Mouse (Mus musculus): ENCODE results near the gene Lrrc75a. TPM values are rescaled to one million over a fixed set of nuclear protein-coding genes. Genes with fewer than 3 reads are reported as not detected.
A peak's percentile ranks its signal among the peaks of the same experiment; 100 is the strongest.

Lrrc75a gene
- polyA plus RNA-seq, 1 experiment from 2014 or later: 18.4 TPM

- WGBS: 54% methylated on average over 6 of the region's 6 CpGs
- Histone ChIP-seq H3K9ac (no peak overlapping the region), H3K4me1 (peaks cover 23% of the 10 kb centered on the region), H3K4me3 (no peak overlapping the region), H3K27ac (no peak overlapping the region), H3K36me3 (peaks cover 14% of the 10 kb centered on the region), H3K4me2 (no peak overlapping the region), H3K9me3 (no peaks in the 10 kb centered on the region), H3K27me3 (no peaks in the 10 kb centered on the region)
- no peak for ATAC-seq (ENCODE audit: insufficient number of reproducible peaks, insufficient read depth, low FRiP score, low TSS enrichment, low read depth)
Observed at GRCm38 (mm10) chr11:62558961-62559646, 89.2 kb downstream of the Lrrc75a start.

GRCm38 (mm10) chr11:62558152-62558551, 90.2 kb downstream of the Lrrc75a start:
- H3K4me2 ChIP-seq: no peak overlapping the region
- no peaks in the 10 kb centered on the region for H3K9me3 ChIP-seq
- ATAC-seq (ENCODE audit: insufficient number of reproducible peaks, insufficient read depth, low FRiP score, low TSS enrichment, low read depth): no peak
- no peaks in the 10 kb centered on the region for H3K27me3 ChIP-seq
- WGBS: 24% methylated on average over 2 of the region's 2 CpGs
- H3K4me1 ChIP-seq: peaks cover 33% of the 10 kb centered on the region
- H3K27ac ChIP-seq: peak overlapping the region; percentile 55; the same call in 1 of the 2 replicates
- no peak overlapping the region for H3K4me3 ChIP-seq
- peaks cover 23% of the 10 kb centered on the region for H3K36me3 ChIP-seq
- H3K9ac ChIP-seq: no peak overlapping the region

GRCm38 (mm10) chr11:62557205-62557604, 91.1 kb downstream of the Lrrc75a start:
- H3K36me3 ChIP-seq: peaks cover 24% of the 10 kb centered on the region
- H3K9me3 ChIP-seq: no peaks in the 10 kb centered on the region
- no peak overlapping the region for H3K4me2 ChIP-seq
- H3K4me1 ChIP-seq: peaks cover 33% of the 10 kb centered on the region
- H3K27me3 ChIP-seq: no peaks in the 10 kb centered on the region
- no peak overlapping the region for H3K4me3 ChIP-seq
- H3K27ac ChIP-seq: no peak overlapping the region
- no peak overlapping the region for H3K9ac ChIP-seq
- no peak for ATAC-seq (ENCODE audit: insufficient number of reproducible peaks, insufficient read depth, low FRiP score, low TSS enrichment, low read depth)
- WGBS: 73% methylated on average over 5 of the region's 5 CpGs

GRCm38 (mm10) chr11:62555896-62556412, 92.4 kb downstream of the Lrrc75a start:
- Histone ChIP-seq H3K27me3 (no peaks in the 10 kb centered on the region), H3K9me3 (no peaks in the 10 kb centered on the region), H3K4me1 (peaks cover 33% of the 10 kb centered on the region), H3K36me3 (peaks cover 24% of the 10 kb centered on the region), H3K27ac (no peak overlapping the region), H3K9ac (no peak overlapping the region), H3K4me2 (no peak overlapping the region), H3K4me3 (no peak overlapping the region)
- no peak for ATAC-seq (ENCODE audit: insufficient number of reproducible peaks, insufficient read depth, low FRiP score, low TSS enrichment, low read depth)

GRCm38 (mm10) chr11:62554934-62555517, 93.3 kb downstream of the Lrrc75a start:
- peaks cover 33% of the 10 kb centered on the region for H3K4me1 ChIP-seq
- ATAC-seq (ENCODE audit: insufficient number of reproducible peaks, insufficient read depth, low FRiP score, low TSS enrichment, low read depth): no peak
- no peak overlapping the region for H3K27ac ChIP-seq
- no peaks in the 10 kb centered on the region for H3K27me3 ChIP-seq
- H3K9ac ChIP-seq: no peak overlapping the region
- H3K4me2 ChIP-seq: peak overlapping the region; percentile 91
- no peaks in the 10 kb centered on the region for H3K9me3 ChIP-seq
- peak overlapping the region; percentile 51; the same call in 1 of the 2 replicates for H3K4me3 ChIP-seq
- peaks cover 24% of the 10 kb centered on the region for H3K36me3 ChIP-seq

Other genes with a start within 250 kb of the Lrrc75a start
- 8.4 and 9.6 TPM in 2 replicates for gene Pigl, start 190.1 kb downstream of the Lrrc75a start, polyA plus RNA-seq (2015; fragmentation: Nextera tagmentation; extraction: Ambion mirVana)
- 161 and 181 TPM in 2 replicates for gene Ncor1, start 190.0 kb downstream of the Lrrc75a start, polyA plus RNA-seq (2015; fragmentation: Nextera tagmentation; extraction: Ambion mirVana)
- gene Cenpv, start 109.3 kb downstream of the Lrrc75a start, polyA plus RNA-seq (2015; fragmentation: Nextera tagmentation; extraction: Ambion mirVana): 35.9 and 41.1 TPM in 2 replicates
- gene Ubb, start 97.4 kb downstream of the Lrrc75a start, polyA plus RNA-seq (2015; fragmentation: Nextera tagmentation; extraction: Ambion mirVana): 3,261 and 3,547 TPM in 2 replicates
- 3.0 and 3.5 TPM in 2 replicates for gene Trpv2, start 74.0 kb downstream of the Lrrc75a start, polyA plus RNA-seq (2015; fragmentation: Nextera tagmentation; extraction: Ambion mirVana)
- 60.4 and 64.0 TPM in 2 replicates for gene Mmgt2, start 141 bp upstream of the Lrrc75a start, polyA plus RNA-seq (2015; fragmentation: Nextera tagmentation; extraction: Ambion mirVana)
- gene Zfp287, start 83.4 kb upstream of the Lrrc75a start, polyA plus RNA-seq (2015; fragmentation: Nextera tagmentation; extraction: Ambion mirVana): 13.5 and 14.4 TPM in 2 replicates
- not detected in 2 replicates for gene Gm10428, start 104.6 kb upstream of the Lrrc75a start, polyA plus RNA-seq (2015; fragmentation: Nextera tagmentation; extraction: Ambion mirVana)
- gene Zfp286, start 140.9 kb upstream of the Lrrc75a start, polyA plus RNA-seq (2015; fragmentation: Nextera tagmentation; extraction: Ambion mirVana): 38.4 and 39.8 TPM in 2 replicates
- gene Trim16, start 171.7 kb upstream of the Lrrc75a start, polyA plus RNA-seq (2015; fragmentation: Nextera tagmentation; extraction: Ambion mirVana): 19.9 and 20.7 TPM in 2 replicates
- 0.89 and 1.0 TPM in 2 replicates for gene Fbxw10, start 198.5 kb upstream of the Lrrc75a start, polyA plus RNA-seq (2015; fragmentation: Nextera tagmentation; extraction: Ambion mirVana)
- gene Tvp23b, start 230.9 kb upstream of the Lrrc75a start, polyA plus RNA-seq (2015; fragmentation: Nextera tagmentation; extraction: Ambion mirVana): 72.7 and 76.8 TPM in 2 replicates

Measured in embryonic facial prominence, embryonic 13.5 days (tissue).